Mouse (Mus musculus) liver, postnatal 0 days (tissue): ENCODE measurements around the gene Ntan1. TPM values are rescaled to one million over a fixed set of nuclear protein-coding genes. Genes with fewer than 3 reads are reported as not detected.

Source experiments
- ATAC-seq: fragments of 200-750 bp; cut with Nextera tagmentation; 2 replicates; pipeline ENCODE4 v1.8.0; 2017; ENCODE audit warnings: mild to moderate bottlenecking, moderate library complexity
- DNase-seq: peaks from one replicate; pipeline ENCODE4 v3.0.0-alpha.2; 2016
- H3K27ac ChIP-seq: fragments of 300-500 bp; sonication (generic); 2 replicates; pipeline ENCODE4 v1.5.1; 2014; ENCODE audit warnings: antibody characterized with exemption, moderate library complexity, mild to moderate bottlenecking, low read depth
- H3K27me3 ChIP-seq: fragments of 300-500 bp; sonication (generic); 2 replicates; pipeline ENCODE4 v1.6.1; 2014; ENCODE audit warnings: low read length, control low read depth, mixed read lengths; ENCODE audit not compliant: insufficient read depth
- H3K36me3 ChIP-seq: fragments of 300-500 bp; sonication (generic); replicated peaks from 2 replicates; pipeline ENCODE4 v1.6.1; 2014; ENCODE audit warnings: mild to moderate bottlenecking, control low read depth, low read length, moderate library complexity, mixed read lengths; ENCODE audit not compliant: insufficient read depth
- H3K4me1 ChIP-seq: fragments of 300-500 bp; sonication (generic); 2 replicates; pipeline ENCODE4 v1.6.1; 2014; ENCODE audit warnings: antibody characterized with exemption, mild to moderate bottlenecking, control low read depth; ENCODE audit not compliant: insufficient read depth
- H3K4me2 ChIP-seq: fragments of 300-500 bp; sonication (generic); 2 replicates; pipeline ENCODE4 v1.6.1; 2014; ENCODE audit warnings: low read depth, mild to moderate bottlenecking, low read length, moderate library complexity, mixed read lengths
- H3K4me3 ChIP-seq: fragments of 300-500 bp; sonication (generic); 2 replicates; pipeline ENCODE4 v1.5.1; 2014; ENCODE audit warnings: low read depth, low read length
- H3K9ac ChIP-seq: fragments of 300-500 bp; sonication (generic); replicated peaks from 2 replicates; pipeline ENCODE4 v1.6.1; 2014; ENCODE audit warnings: mild to moderate bottlenecking, moderate library complexity
- H3K9me3 ChIP-seq: fragments of 300-500 bp; sonication (generic); 2 replicates; pipeline ENCODE4 v1.6.1; 2016; ENCODE audit warnings: mild to moderate bottlenecking, control low read depth, low read length, mixed read lengths
- CTCF ChIP-seq: sonication (generic); IDR thresholded peaks from 2 replicates; pipeline ENCODE4 v1.5.1; 2016; ENCODE audit warnings: antibody characterized with exemption, low read depth
- EP300 ChIP-seq: IDR thresholded peaks from 2 replicates; pipeline ENCODE4 v1.6.1; 2016; ENCODE audit warnings: antibody characterized with exemption, low read depth, mild to moderate bottlenecking
- WGBS: fragments of 180-500 bp; shearing (Covaris S2); extraction: QIAGEN DNeasy Blood & Tissue Kit; methylation state at CpG from one replicate; pipeline ENCODE4 v1.1.7; 2014; ENCODE audit not compliant: insufficient replicate concordance; 5-methylcytosine and 5-hydroxymethylcytosine counted together
- polyA plus RNA-seq: library from polyadenylated mRNA; unstranded; fragments of >200 nt; fragmentation: Nextera tagmentation; extraction: Ambion mirVana; gene quantifications from 2 replicates; pipeline ENCODE4 v1.2.1, GENCODE M21; 2015

The Ntan1 gene
- polyA plus RNA-seq, 1 experiment from 2014 or later = 39.4 TPM

DNA sequence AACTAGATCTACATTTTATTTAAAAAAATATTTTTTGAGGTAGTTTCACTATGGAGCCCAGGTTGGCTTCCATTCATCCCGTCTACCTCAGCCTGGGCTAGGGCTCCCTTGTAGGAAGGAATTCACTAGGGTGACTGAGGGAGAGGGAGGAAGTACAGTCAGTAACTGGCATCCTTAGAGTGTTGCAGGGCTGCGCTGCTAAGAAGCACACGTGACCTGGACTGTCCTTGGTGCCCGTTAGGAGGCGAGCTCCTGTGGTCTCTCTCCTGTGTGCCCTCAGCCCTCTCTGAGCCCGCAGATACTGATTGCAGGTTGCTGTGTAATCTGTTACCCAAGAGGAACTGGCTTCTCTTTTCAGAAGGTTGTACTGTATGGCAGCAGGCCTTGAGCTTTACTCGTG, 10.2 kb upstream of the Ntan1 start:
- Histone ChIP-seq H3K4me3 (no peak overlapping the region), H3K9ac (no peak overlapping the region), H3K27ac (no peak overlapping the region), H3K4me1 (no peaks in the 10 kb centered on the region), H3K36me3 (peaks cover 79% of the 10 kb centered on the region), H3K4me2 (no peak overlapping the region), H3K27me3 (no peaks in the 10 kb centered on the region), H3K9me3 (no peaks in the 10 kb centered on the region)
- TF ChIP-seq EP300 (no peak), CTCF (no peak)
- 89% methylated on average over 7 of the region's 7 CpGs for WGBS
- DNase-seq = no peak
- ATAC-seq = no peak

DNA sequence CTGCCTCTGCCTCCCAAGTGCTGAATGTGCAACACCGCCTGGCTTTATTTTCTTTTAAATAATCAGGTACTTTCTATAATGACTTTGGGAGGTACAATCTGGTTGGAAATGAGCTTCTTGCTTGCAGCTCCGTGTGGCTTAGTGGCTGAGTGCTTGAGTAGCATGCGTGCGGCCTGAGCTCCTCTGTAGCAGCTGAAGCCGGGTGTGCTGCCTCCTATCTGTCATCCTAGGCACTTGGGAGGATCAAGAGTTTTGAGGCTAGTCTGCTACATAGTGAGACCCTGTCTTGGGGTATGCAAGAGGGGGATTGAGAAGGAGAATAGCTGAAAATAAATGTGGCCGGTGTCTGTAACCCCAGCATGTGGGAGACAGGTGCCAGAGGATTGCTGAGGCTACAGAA, 6.5 kb upstream of the Ntan1 start:
- Histone ChIP-seq H3K4me1 (no peaks in the 10 kb centered on the region), H3K4me3 (no peak overlapping the region), H3K27ac (no peak overlapping the region), H3K9ac (no peak overlapping the region), H3K4me2 (no peak overlapping the region), H3K27me3 (no peaks in the 10 kb centered on the region), H3K9me3 (no peaks in the 10 kb centered on the region), H3K36me3 (peaks cover 57% of the 10 kb centered on the region)
- no peak for TF ChIP-seq CTCF
- TF ChIP-seq EP300 = no peak
- DNase-seq (no peak), ATAC-seq (no peak)
- WGBS = 90% methylated on average over 6 of the region's 6 CpGs

DNA sequence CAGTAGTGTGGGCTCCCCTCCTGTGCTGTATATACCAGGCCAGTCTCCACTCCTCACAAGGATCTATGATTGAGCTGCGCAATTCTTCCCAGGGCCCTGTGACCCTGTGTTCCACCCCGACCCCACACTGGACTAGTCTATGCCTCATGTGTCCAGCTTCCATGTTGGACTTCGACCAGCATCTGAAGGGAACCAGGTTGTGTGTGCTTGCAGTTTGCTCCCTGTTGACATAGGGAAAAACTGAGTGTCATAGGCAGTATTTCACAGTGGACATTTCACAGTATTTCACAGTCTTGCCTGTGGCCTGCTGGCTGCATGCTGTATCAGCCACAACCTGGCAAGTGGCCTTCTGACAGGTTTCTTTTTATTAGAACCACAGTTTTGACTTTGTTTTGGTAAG, 5.4 kb upstream of the Ntan1 start:
- 71% methylated on average over 3 of the region's 3 CpGs for WGBS
- H3K27ac ChIP-seq = peak overlapping the region; percentile 26; the same call in 1 of the 2 replicates
- DNase-seq (no peak), ATAC-seq (peak; percentile 83)
- no peak overlapping the region for H3K4me2 ChIP-seq
- no peak overlapping the region for H3K4me3 ChIP-seq
- H3K36me3 ChIP-seq = peaks cover 55% of the 10 kb centered on the region
- H3K4me1 ChIP-seq = 0 out of 2 replicates have a peak, but pooled peaks cover 2% of the 10 kb centered on the region
- H3K9ac ChIP-seq = no peak overlapping the region
- TF ChIP-seq CTCF (no peak), EP300 (no peak)
- H3K9me3 ChIP-seq = no peaks in the 10 kb centered on the region
- no peaks in the 10 kb centered on the region for H3K27me3 ChIP-seq

DNA sequence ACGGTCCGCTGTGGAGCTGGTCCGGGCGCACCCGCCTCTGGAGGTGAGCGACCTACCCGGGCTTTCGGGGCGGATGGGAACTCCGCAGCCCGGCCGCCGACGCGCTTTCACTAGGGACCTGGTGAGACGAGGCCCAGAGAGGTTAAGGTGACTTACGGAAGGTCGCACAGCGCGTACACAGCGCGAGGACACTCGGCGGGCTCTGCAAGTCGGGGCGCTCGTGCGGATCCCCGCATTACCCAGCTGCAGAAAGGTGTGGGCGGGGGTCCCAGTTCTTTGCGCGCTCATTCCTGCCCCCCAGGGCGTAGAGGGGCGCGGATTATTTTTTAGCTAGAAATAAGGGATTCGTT, 724 bp downstream of the Ntan1 start:
- 0 out of 2 replicates have a peak, but pooled peaks cover 5% of the 10 kb centered on the region for H3K36me3 ChIP-seq
- H3K9ac ChIP-seq = peak overlapping the region; percentile 91
- H3K4me3 ChIP-seq = peak overlapping the region; percentile 80
- no peaks in the 10 kb centered on the region for H3K27me3 ChIP-seq
- DNase-seq (no peak), ATAC-seq (peak; percentile 50)
- peak overlapping the region; percentile 76 for H3K27ac ChIP-seq
- TF ChIP-seq EP300 = no peak
- no peak for TF ChIP-seq CTCF
- peaks cover 22% of the 10 kb centered on the region; the same call in 1 of the 2 replicates for H3K4me1 ChIP-seq
- WGBS = under 1% methylated on average over 36 of the region's 36 CpGs
- no peaks in the 10 kb centered on the region for H3K9me3 ChIP-seq
- peak overlapping the region; percentile 94 for H3K4me2 ChIP-seq

DNA sequence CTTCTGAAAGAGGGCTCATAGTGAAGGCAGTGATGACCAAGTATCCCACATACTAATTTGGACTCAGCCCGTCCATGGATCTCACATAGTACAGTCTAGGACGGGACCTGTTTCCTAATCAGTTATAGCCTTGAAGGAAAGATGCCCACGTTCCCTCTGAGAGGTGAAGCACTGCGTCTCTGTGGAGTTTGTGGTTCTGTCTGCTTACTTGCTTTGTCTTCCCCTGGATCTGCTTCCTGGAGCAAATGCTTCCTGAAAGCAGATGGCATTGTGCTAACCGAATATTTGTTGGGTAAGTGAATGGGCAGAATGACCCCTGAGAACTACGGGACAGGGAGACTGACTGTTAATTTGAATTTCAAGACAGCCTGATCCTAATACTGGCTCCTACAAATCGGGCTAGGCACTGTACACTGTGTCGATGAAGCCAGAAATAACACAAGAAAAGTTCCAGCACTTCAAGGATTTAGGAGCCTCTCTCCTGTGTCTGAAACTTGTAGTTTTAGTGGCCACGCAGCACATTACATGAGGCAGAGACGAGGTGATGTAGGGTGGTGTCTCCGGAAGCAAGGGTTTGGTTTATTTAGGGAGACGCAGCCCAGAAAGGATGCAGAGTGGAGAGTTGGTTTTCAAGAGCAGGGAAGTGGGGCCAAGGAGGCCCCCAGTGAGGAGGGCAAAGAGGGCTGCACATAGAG, 1.3 kb downstream of the Ntan1 start:
- DNase-seq = no peak
- WGBS = 24% methylated on average over 12 of the region's 12 CpGs
- Histone ChIP-seq H3K9ac (peak overlapping the region; percentile 91), H3K36me3 (no peaks in the 10 kb centered on the region), H3K4me3 (peak overlapping the region; percentile 80), H3K4me2 (peak overlapping the region; percentile 94), H3K27me3 (no peaks in the 10 kb centered on the region), H3K27ac (peak overlapping the region; percentile 76), H3K9me3 (no peaks in the 10 kb centered on the region), H3K4me1 (peaks cover 22% of the 10 kb centered on the region; the same call in 1 of the 2 replicates)
- no peak for ATAC-seq
- TF ChIP-seq CTCF (no peak), EP300 (no peak)

DNA sequence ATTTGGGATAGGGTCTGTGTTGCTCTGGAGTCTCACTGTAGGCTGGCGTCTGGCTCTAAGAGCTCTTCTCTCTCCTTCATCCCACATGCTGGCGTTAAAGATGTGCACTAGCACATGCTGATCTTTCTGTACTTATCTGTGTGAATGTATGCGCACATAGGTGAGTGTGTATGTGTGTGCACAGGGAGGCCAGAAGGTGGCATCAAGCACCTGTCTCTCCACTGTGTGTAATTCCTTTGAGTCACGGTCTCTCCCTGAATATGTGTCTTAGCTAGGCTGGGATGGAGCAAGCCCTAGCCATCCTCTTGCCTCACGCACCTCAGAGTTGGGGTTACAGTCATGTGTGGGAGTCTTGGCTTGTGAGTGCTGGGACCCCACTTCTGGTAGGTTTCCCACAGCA, 2.1 kb downstream of the Ntan1 start:
- Histone ChIP-seq H3K27me3 (no peaks in the 10 kb centered on the region), H3K27ac (no peak overlapping the region), H3K4me2 (no peak overlapping the region), H3K9me3 (no peaks in the 10 kb centered on the region), H3K4me1 (peaks cover 22% of the 10 kb centered on the region; the same call in 1 of the 2 replicates), H3K4me3 (no peak overlapping the region), H3K36me3 (no peaks in the 10 kb centered on the region), H3K9ac (no peak overlapping the region)
- no peak for TF ChIP-seq EP300
- TF ChIP-seq CTCF = 0 out of 2 replicates have a peak, but pooled peaks have one; percentile 20
- DNase-seq (no peak), ATAC-seq (no peak)
- 96% methylated on average over 5 of the region's 5 CpGs for WGBS
